Mouse (Mus musculus): ENCODE measurements around the gene Zfp85. TPM values are rescaled to one million over a fixed set of nuclear protein-coding genes. Genes with fewer than 3 reads are reported as not detected.
A peak's percentile ranks its signal among the peaks of the same experiment; 100 is the strongest.
"Not testable (repeated sequence)": the region's sequence is repeated elsewhere in the genome, so short reads cannot be mapped to it uniquely, and the experiment has no call there.

Zfp85 gene
- 5.6 and 6.4 TPM in 2 replicates for polyA plus RNA-seq (2014; fragmentation: Nextera tagmentation; extraction: Ambion mirVana)

DNA sequence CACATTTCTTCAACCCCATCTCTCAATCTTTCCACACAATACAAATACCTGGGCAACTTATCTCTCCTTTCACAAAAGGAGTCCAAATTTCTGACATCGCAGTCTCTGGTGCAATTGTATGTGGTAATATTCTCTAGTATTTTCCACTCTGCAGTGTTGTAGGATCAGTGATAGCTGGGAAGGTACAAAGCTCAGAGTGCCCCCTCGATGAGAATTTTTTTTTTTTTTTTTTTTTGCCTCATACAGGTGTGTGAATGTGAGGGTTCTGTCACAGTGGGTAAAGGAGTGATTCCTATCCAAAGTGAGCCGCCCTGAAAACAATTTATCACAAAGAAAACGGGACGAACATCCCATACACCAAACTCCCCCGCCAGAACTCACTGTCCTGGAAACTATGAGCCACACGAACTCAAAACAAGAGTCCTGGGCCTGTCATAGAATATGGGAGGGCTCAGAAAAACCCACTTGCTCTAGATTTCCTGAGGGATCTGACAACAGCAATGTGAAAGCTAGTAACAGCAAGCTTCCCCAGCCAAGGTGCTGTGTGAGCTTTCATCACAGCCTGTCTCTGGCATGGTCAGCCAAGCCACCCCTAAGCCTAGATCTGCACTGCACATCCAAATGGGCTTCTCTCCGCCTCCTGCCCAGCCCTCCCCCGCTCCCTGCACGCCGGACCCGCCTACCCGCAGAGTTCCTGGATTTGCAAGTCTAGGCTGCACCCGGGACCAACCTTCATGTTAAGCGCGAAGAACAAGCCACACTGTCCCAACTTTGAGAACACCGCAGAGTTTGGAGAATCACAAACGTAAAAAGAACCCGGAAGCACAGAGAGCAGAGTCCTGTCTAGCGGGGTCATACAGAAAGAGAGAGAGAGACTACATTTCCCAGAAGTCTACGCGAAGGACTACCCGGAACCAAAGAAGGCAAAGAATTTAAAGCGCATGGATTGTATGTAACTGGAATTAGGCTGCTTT is at the start of gene Zfp85:
TSS of gene Zfp85 (minus strand) at position 896 of the 974 bp plus-strand sequence.
- H3K9ac ChIP-seq: peak within 1 kb of the TSS; percentile 67
- H3K9me3 ChIP-seq (ENCODE audit: low read depth, low read length): no peaks in the 10 kb centered on the region
- H3K4me3 ChIP-seq (ENCODE audit: low read depth, low read length): peak within 1 kb of the TSS; percentile 62
- no peaks in the 10 kb centered on the region for H3K36me3 ChIP-seq (ENCODE audit: insufficient read depth)
- 4% methylated on average over 24 of the region's 24 CpGs for WGBS
- peak within 1 kb of the TSS; percentile 77 for H3K27ac ChIP-seq (ENCODE audit: low read depth)
- peak within 1 kb of the TSS; percentile 61 for H3K4me2 ChIP-seq
- no peaks in the 10 kb centered on the region for H3K27me3 ChIP-seq (ENCODE audit: insufficient read depth, low read length)
- no peaks in the 10 kb centered on the region for H3K4me1 ChIP-seq (ENCODE audit: insufficient read depth)
- TF ChIP-seq CTCF (IDR thresholded peaks at IDR 0.05; ENCODE audit: low read depth): no peak
- peak; percentile 97 for ATAC-seq (ENCODE audit: insufficient read depth)
- peak; percentile 84 for DNase-seq

DNA sequence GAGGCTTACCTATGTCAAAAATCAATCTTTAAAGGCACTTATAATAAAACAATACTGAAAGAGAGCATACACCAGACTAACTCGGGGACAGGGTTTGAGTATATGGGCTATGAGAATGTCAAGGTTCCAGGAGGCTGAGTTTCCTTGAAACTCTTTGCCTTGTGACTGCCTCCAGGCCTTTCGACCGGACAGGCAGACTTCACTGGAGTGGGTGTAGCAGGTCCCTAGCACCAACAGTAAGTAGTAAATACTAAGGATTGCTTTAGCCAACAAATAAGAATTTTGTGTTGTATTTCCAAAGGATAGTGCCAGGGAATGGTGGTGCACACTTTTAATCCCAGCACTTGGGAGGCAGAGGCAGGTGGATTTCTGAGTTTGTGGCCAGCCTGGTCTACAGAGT is 44.1 kb upstream of the Zfp85 start:
- H3K4me3 ChIP-seq (ENCODE audit: low read depth, low read length); H3K36me3 ChIP-seq (ENCODE audit: insufficient read depth); DNase-seq; H3K27me3 ChIP-seq (ENCODE audit: insufficient read depth, low read length); H3K4me2 ChIP-seq; H3K4me1 ChIP-seq (ENCODE audit: insufficient read depth); ATAC-seq (ENCODE audit: insufficient read depth); H3K27ac ChIP-seq (ENCODE audit: low read depth); H3K9me3 ChIP-seq (ENCODE audit: low read depth, low read length); H3K9ac ChIP-seq: not testable (repeated sequence)
- 79% methylated on average over 3 of the region's 3 CpGs for WGBS

GRCm38 (mm10) chr13:67798618-67799017 is 43.6 kb upstream of the Zfp85 start:
- no peaks in the 10 kb centered on the region for H3K4me1 ChIP-seq (ENCODE audit: insufficient read depth)
- WGBS: 83% methylated on average over 3 of the region's 3 CpGs
- no peak for DNase-seq
- no peak overlapping the region for H3K4me2 ChIP-seq
- no peaks in the 10 kb centered on the region for H3K36me3 ChIP-seq (ENCODE audit: insufficient read depth)
- H3K9ac ChIP-seq: no peak overlapping the region
- H3K27me3 ChIP-seq (ENCODE audit: insufficient read depth, low read length): no peaks in the 10 kb centered on the region
- no peak for TF ChIP-seq CTCF (IDR thresholded peaks at IDR 0.05; ENCODE audit: low read depth)
- no peak overlapping the region for H3K4me3 ChIP-seq (ENCODE audit: low read depth, low read length)
- H3K9me3 ChIP-seq (ENCODE audit: low read depth, low read length): no peaks in the 10 kb centered on the region
- ATAC-seq (ENCODE audit: insufficient read depth): no peak
- H3K27ac ChIP-seq (ENCODE audit: low read depth): no peak overlapping the region

DNA sequence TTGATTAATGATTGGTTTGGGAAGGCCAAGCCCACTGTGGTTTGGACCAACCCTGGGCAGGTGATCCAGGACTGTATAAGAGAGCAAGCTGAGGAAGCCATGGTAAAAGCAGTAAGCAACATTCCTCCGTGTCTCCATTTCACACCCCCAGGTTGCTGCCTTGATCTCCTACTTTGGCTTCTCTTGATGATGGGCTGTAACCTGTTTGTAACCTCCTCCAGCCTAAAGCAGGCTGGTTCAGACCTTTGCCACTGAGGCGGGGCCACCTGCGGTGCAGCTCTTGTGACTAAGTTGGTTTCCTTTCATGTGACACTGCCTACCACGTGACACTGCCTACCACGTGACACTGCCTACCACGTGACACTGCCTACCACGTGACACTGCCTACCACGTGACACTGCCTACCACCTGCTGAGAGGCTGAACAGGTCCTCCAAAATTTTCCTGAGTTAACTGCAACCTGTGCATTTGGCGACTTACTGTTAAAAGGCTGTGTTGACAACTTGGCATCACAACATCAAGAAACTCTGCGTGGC is 37.0 kb upstream of the Zfp85 start:
- Histone ChIP-seq H3K4me3 (ENCODE audit: low read depth, low read length) (no peak overlapping the region), H3K36me3 (ENCODE audit: insufficient read depth) (no peaks in the 10 kb centered on the region), H3K4me1 (ENCODE audit: insufficient read depth) (no peaks in the 10 kb centered on the region), H3K27ac (ENCODE audit: low read depth) (no peak overlapping the region), H3K9ac (no peak overlapping the region), H3K27me3 (ENCODE audit: insufficient read depth, low read length) (no peaks in the 10 kb centered on the region), H3K9me3 (ENCODE audit: low read depth, low read length) (no peaks in the 10 kb centered on the region; the same call in 1 of the 2 replicates), H3K4me2 (no peak overlapping the region)
- 93% methylated on average over 10 of the region's 10 CpGs for WGBS
- DNase-seq: no peak
- ATAC-seq (ENCODE audit: insufficient read depth): no peak
- no peak for TF ChIP-seq CTCF (IDR thresholded peaks at IDR 0.05; ENCODE audit: low read depth)

GRCm38 (mm10) chr13:67779265-67780221 is 24.5 kb upstream of the Zfp85 start, which contains the start of gene Zfp493:
TSS of gene Zfp493 (plus strand) at chr13:67779693.
- H3K4me2 ChIP-seq: peak within 1 kb of the TSS; percentile 64
- 8% methylated on average over 26 of the region's 26 CpGs for WGBS
- peak; percentile 98 for ATAC-seq (ENCODE audit: insufficient read depth)

GRCm38 (mm10) chr13:67763031-67763768 is 8.2 kb upstream of the Zfp85 start:
- WGBS: 55% methylated on average over 2 of the region's 2 CpGs
- H3K9me3 ChIP-seq (ENCODE audit: low read depth, low read length): no peaks in the 10 kb centered on the region

More at GRCm38 (mm10) chr13:67779265-67780221, 24.5 kb upstream of the Zfp85 start, which contains the start of gene Zfp493:
- Histone ChIP-seq H3K27ac (ENCODE audit: low read depth) (no peak within 1 kb of the TSS), H3K4me3 (ENCODE audit: low read depth, low read length) (peak within 1 kb of the TSS; percentile 57), H3K9me3 (ENCODE audit: low read depth, low read length) (no peaks in the 10 kb centered on the region), H3K27me3 (ENCODE audit: insufficient read depth, low read length) (no peaks in the 10 kb centered on the region), H3K9ac (peak within 1 kb of the TSS; percentile 51), H3K36me3 (ENCODE audit: insufficient read depth) (no peaks in the 10 kb centered on the region), H3K4me1 (ENCODE audit: insufficient read depth) (no peaks in the 10 kb centered on the region)
- TF ChIP-seq CTCF (IDR thresholded peaks at IDR 0.05; ENCODE audit: low read depth): no peak
- DNase-seq: peak; percentile 90

More at GRCm38 (mm10) chr13:67763031-67763768, 8.2 kb upstream of the Zfp85 start:
- Histone ChIP-seq H3K36me3 (ENCODE audit: insufficient read depth) (no peaks in the 10 kb centered on the region), H3K4me1 (ENCODE audit: insufficient read depth) (no peaks in the 10 kb centered on the region), H3K9ac (no peak overlapping the region), H3K4me2 (no peak overlapping the region), H3K27ac (ENCODE audit: low read depth) (peak overlapping the region; percentile 43; the same call in 1 of the 2 replicates), H3K4me3 (ENCODE audit: low read depth, low read length) (no peak overlapping the region), H3K27me3 (ENCODE audit: insufficient read depth, low read length) (no peaks in the 10 kb centered on the region)
- TF ChIP-seq CTCF (IDR thresholded peaks at IDR 0.05; ENCODE audit: low read depth): no peak
- ATAC-seq (ENCODE audit: insufficient read depth) (peak; percentile 81), DNase-seq (peak; percentile 41)
